Mouse (Mus musculus): ENCODE measurements around the gene Lhfpl5. TPM values are rescaled to one million over a fixed set of nuclear protein-coding genes. Genes with fewer than 3 reads are reported as not detected.
A peak's percentile ranks its signal among the peaks of the same experiment; 100 is the strongest.

Gene Lhfpl5
- polyA plus RNA-seq, 1 experiment from 2014 or later: 0.87 TPM

DNA sequence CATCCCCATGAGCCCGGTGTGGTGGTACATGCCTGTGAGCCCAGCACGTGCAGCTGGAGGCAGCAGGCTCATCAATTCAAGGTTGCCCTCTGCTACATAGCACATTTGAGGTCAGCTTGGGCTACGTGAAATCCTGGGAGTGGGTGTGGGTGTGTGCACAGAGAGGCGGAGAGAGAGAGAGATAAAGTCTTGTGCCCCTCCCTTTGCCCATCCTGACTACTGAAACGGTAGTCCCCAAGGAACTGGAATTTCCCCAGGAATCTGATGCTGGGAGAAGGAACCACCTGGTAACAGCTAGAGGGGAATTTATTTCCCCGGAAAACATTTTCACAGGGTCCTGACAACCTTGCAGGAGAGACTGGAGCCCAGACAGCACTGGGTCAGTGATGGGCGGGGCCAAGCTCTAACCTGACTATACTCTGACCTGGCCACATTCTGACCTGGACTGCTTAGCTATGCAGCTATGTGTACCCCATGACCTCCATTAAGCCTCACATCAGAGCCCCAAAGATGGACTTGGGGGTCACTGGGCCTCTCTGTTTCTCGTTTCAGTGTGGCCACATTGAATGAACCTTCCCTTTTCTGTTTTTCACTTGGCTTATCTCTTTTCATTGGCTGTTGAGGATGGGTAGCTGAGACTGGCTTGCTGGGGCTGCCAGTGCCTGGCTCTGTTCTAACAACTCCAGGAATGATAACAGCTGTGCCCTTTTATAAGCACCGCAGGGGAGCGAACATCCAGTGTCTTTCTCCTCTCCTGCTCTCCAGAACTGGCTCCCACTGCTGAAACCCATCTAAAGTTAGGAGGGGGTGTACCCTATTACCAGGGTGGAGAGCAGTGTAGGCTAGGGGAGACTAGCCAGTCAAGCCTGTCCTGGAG is 53.0 kb downstream of the Lhfpl5 start:
- no peaks in the 10 kb centered on the region for H3K36me3 ChIP-seq (ENCODE audit: control insufficient read depth, insufficient read depth, low read length)
- no peak overlapping the region for H3K4me2 ChIP-seq (ENCODE audit: low read depth, low read length)
- no peak overlapping the region for H3K9ac ChIP-seq (ENCODE audit: low read length)
- H3K4me1 ChIP-seq (ENCODE audit: control insufficient read depth, insufficient read depth, low read length): no peaks in the 10 kb centered on the region
- WGBS: 37% methylated on average over 10 of the region's 10 CpGs
- H3K27me3 ChIP-seq (ENCODE audit: control insufficient read depth, insufficient read depth, low read length): no peaks in the 10 kb centered on the region
- no peak overlapping the region for H3K4me3 ChIP-seq (replicated peaks; ENCODE audit: low read length)
- no peak overlapping the region for H3K27ac ChIP-seq (ENCODE audit: low read length)
- ATAC-seq (ENCODE audit: insufficient read depth, low FRiP score): no peak
- no peaks in the 10 kb centered on the region for H3K9me3 ChIP-seq (replicated peaks; ENCODE audit: control insufficient read depth, low read length)

DNA sequence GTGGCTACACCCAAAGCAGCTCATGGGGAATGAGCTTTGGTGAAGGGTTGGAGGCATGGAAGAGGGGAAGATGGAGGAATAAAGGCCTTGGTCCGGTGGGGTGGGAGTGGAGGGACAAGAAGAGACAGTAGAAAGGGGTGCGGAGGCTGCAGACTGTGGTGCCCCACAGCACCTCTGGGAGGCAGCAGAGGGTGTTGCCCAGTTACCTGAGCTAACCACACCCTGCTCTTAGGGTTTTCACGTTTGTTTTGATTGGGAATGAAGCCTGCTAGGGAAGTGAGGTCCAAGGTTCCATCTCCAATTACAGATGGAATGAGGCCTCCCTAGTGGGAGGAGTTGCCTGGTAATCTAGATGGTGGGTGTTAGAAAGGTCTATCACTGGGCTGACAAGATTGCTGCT is 53.7 kb downstream of the Lhfpl5 start:
- Histone ChIP-seq H3K27me3 (ENCODE audit: control insufficient read depth, insufficient read depth, low read length) (no peaks in the 10 kb centered on the region), H3K4me3 (replicated peaks; ENCODE audit: low read length) (no peak overlapping the region), H3K36me3 (ENCODE audit: control insufficient read depth, insufficient read depth, low read length) (no peaks in the 10 kb centered on the region), H3K27ac (ENCODE audit: low read length) (no peak overlapping the region), H3K4me1 (ENCODE audit: control insufficient read depth, insufficient read depth, low read length) (no peaks in the 10 kb centered on the region), H3K9ac (ENCODE audit: low read length) (no peak overlapping the region), H3K9me3 (replicated peaks; ENCODE audit: control insufficient read depth, low read length) (no peaks in the 10 kb centered on the region), H3K4me2 (ENCODE audit: low read depth, low read length) (no peak overlapping the region)
- ATAC-seq (ENCODE audit: insufficient read depth, low FRiP score): no peak
- WGBS: 48% methylated on average over 3 of the region's 3 CpGs

Small RNA genes within 50 kb of the gene (microRNA-seq; reads per million reads assigned to microRNA genes)
- not detected for gene Gm25195
- gene Mir6969: 4.1 reads per million, percentile 22 among the genes with 10 or more reads in this experiment

Other genes starting within 250 kb of the Lhfpl5 start
- 538 and 564 TPM in 2 replicates for gene Rpl10a, start 247.2 kb upstream of the Lhfpl5 start, polyA plus RNA-seq (2015; fragmentation: Nextera tagmentation; extraction: Ambion mirVana)
- gene Tead3, start 224.8 kb upstream of the Lhfpl5 start, polyA plus RNA-seq (2015; fragmentation: Nextera tagmentation; extraction: Ambion mirVana): 11.8 and 12.3 TPM in 2 replicates
- 4.6 and 5.4 TPM in 2 replicates for gene Tulp1, start 210.4 kb upstream of the Lhfpl5 start, polyA plus RNA-seq (2015; fragmentation: Nextera tagmentation; extraction: Ambion mirVana)
- gene Fkbp5, start 58.1 kb upstream of the Lhfpl5 start, polyA plus RNA-seq (2015; fragmentation: Nextera tagmentation; extraction: Ambion mirVana): 25.5 and 27.1 TPM in 2 replicates
- not detected in 2 replicates for gene Armc12, start 44.8 kb upstream of the Lhfpl5 start, polyA plus RNA-seq (2015; fragmentation: Nextera tagmentation; extraction: Ambion mirVana)
- gene Clpsl2, start 26.2 kb upstream of the Lhfpl5 start, polyA plus RNA-seq (2015; fragmentation: Nextera tagmentation; extraction: Ambion mirVana): not detected in 2 replicates
- gene Clps, start 14.9 kb upstream of the Lhfpl5 start, polyA plus RNA-seq (2015; fragmentation: Nextera tagmentation; extraction: Ambion mirVana): 3,124 and 3,837 TPM in 2 replicates
- 67.6 and 73.0 TPM in 2 replicates for gene Srpk1, start 47.1 kb downstream of the Lhfpl5 start, polyA plus RNA-seq (2015; fragmentation: Nextera tagmentation; extraction: Ambion mirVana)
- 0.46 and 0.80 TPM in 2 replicates for gene Slc26a8, start 114.6 kb downstream of the Lhfpl5 start, polyA plus RNA-seq (2015; fragmentation: Nextera tagmentation; extraction: Ambion mirVana)
- 34.0 and 34.2 TPM in 2 replicates for gene Mapk14, start 115.7 kb downstream of the Lhfpl5 start, polyA plus RNA-seq (2015; fragmentation: Nextera tagmentation; extraction: Ambion mirVana)
- 2.3 and 2.8 TPM in 2 replicates for gene AC170998.1, start 150.4 kb downstream of the Lhfpl5 start, polyA plus RNA-seq (2015; fragmentation: Nextera tagmentation; extraction: Ambion mirVana)
- 116 and 128 TPM in 2 replicates for gene Mapk13, start 193.7 kb downstream of the Lhfpl5 start, polyA plus RNA-seq (2015; fragmentation: Nextera tagmentation; extraction: Ambion mirVana)
- 8.2 and 10.5 TPM in 2 replicates for gene Brpf3, start 225.4 kb downstream of the Lhfpl5 start, polyA plus RNA-seq (2015; fragmentation: Nextera tagmentation; extraction: Ambion mirVana)